15 mouse cellular contexts compared by ENCODE assay signal in the genomic region with DNA sequence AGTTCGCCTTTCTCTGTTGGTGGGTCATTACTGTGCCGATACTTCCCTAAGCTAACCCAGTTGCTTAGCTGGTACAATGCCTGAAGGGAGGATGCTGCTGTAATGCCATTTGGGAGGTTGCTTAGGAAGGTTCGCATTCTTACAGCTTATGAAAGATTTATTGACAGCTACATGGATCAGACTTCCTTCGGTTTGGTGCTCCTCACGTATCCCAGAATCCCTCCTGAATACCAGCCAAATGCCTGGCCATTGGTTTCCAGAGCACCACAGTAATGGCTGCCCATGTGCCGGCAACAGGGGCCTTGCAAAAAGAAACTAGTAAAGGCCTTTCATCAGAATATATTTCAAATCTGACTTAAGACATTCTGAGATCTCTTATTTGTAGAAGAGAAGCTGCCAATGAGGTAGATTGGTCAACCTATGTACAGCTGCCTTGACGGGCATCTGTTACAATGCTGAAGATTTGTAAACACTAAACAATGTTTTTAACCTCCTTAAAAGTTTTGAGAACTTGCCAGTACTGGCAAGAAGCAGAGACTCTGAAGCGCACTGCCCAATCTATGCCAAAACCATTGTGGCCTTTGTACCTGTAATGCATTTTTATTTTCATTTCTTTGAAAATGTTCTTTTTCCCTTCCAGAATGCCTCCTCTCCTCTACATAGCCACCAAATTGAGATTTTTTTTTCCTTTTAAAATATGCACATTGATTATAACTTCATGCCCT. TPM values are rescaled to one million over a fixed set of nuclear protein-coding genes. Genes with fewer than 3 reads are reported as not detected.
DNase-seq lines count a peak whose midpoint lies in the region; ATAC-seq lines count a peak whose summit lies in the region.
"Had no signal": no experiment of that assay in that cellular context is flagged by ENCODE, and none has a peak within 500 bp of the region (broad histone marks: within the 10 kb centered on the region; RNA-seq: fewer than 3 reads in every experiment).

No protein-coding gene starts in this region.

- H3K4me2 ChIP-seq in forebrain, embryonic 15.5 days (replicated peaks): peak overlapping the region; percentile 27
- H3K4me2 ChIP-seq in forebrain, embryonic 12.5 days: no peak overlapping the region
- H3K4me2 ChIP-seq: kidney, embryonic 15.5 days had no signal

- H3K4me1 ChIP-seq in forebrain, embryonic 15.5 days: peaks cover 59% of the 10 kb centered on the region
- peaks cover 21% of the 10 kb centered on the region for H3K4me1 ChIP-seq in forebrain, embryonic 12.5 days
- H3K4me1 ChIP-seq in brown adipose tissue, adult 24 weeks (ENCODE audit: control insufficient read depth, insufficient read depth, insufficient read length, low read length): peaks cover 21% of the 10 kb centered on the region

- DNase-seq in layer of hippocampus, postnatal 14 days (ENCODE audit: low spot score in 2 of 2): peak; percentile 68 to 72
- DNase-seq in layer of hippocampus, adult 9-10 months (ENCODE audit: low spot score): no peak
- peak; percentile 60 for DNase-seq in adipocyte (ENCODE audit: low spot score)
- DNase-seq in thymus, postnatal 0 days (ENCODE audit: low spot score): no peak
- DNase-seq: adrenal gland, postnatal 10 days; heart, adult 18-20 months; heart, postnatal 36 days; liver; retina, postnatal 1 day had no signal

- peak overlapping the region; percentile 17; the same call in 1 of the 2 replicates for H3K4me3 ChIP-seq in forebrain, embryonic 15.5 days
- H3K4me3 ChIP-seq in forebrain, embryonic 12.5 days (replicated peaks): no peak overlapping the region
- H3K4me3 ChIP-seq in brown adipose tissue, adult 24 weeks (ENCODE audit: insufficient read depth, low read depth, low read length): no peak overlapping the region
- H3K4me3 ChIP-seq: kidney, embryonic 15.5 days; megakaryocyte, embryonic 14.5 days had no signal

- ATAC-seq in forebrain, embryonic 15.5 days (replicated peaks): no peak
- ATAC-seq in forebrain, embryonic 12.5 days (ENCODE audit: low FRiP score): no peak

- H3K9ac ChIP-seq in forebrain, embryonic 15.5 days (replicated peaks): no peak overlapping the region
- H3K9ac ChIP-seq in forebrain, embryonic 12.5 days: no peak overlapping the region
- H3K9ac ChIP-seq: kidney, embryonic 15.5 days had no signal

- H3K9me3 ChIP-seq in forebrain, embryonic 15.5 days: no peaks in the 10 kb centered on the region
- no peaks in the 10 kb centered on the region for H3K9me3 ChIP-seq in forebrain, embryonic 12.5 days
- H3K9me3 ChIP-seq: kidney, embryonic 15.5 days had no signal

- H3K27me3 ChIP-seq in forebrain, embryonic 15.5 days: no peaks in the 10 kb centered on the region
- no peaks in the 10 kb centered on the region; the same call in 1 of the 2 replicates for H3K27me3 ChIP-seq in forebrain, embryonic 12.5 days

- 46% methylated on average over 8 of the region's 8 CpGs for WGBS in forebrain, embryonic 15.5 days
- 86% methylated on average over 8 of the region's 8 CpGs for WGBS in forebrain, embryonic 12.5 days

- peaks cover 8% of the 10 kb centered on the region; the same call in 1 of the 2 replicates for H3K36me3 ChIP-seq in forebrain, embryonic 15.5 days
- peaks cover 33% of the 10 kb centered on the region for H3K36me3 ChIP-seq in forebrain, embryonic 12.5 days (replicated peaks)

- H3K27ac ChIP-seq in forebrain, embryonic 15.5 days (replicated peaks): peak overlapping the region; percentile 78
- no peak overlapping the region for H3K27ac ChIP-seq in forebrain, embryonic 12.5 days
- peak overlapping the region; percentile 52; the same call in 1 of the 2 replicates for H3K27ac ChIP-seq in brown adipose tissue, adult 24 weeks (replicated peaks; ENCODE audit: low read depth, low read length)
- H3K27ac ChIP-seq: kidney, embryonic 15.5 days had no signal

RNA-seq across cellular contexts. Expression of gene E130114P18Rik, which starts 7.8 kb away (rescaled TPM):
- 39.8 and 45.7 TPM in 2 replicates for polyA plus RNA-seq in forebrain, embryonic 15.5 days (2015; fragmentation: Nextera tagmentation; extraction: Ambion mirVana)
- polyA plus RNA-seq in forebrain, embryonic 12.5 days (2016; fragmentation: Nextera tagmentation; extraction: Ambion mirVana): 50.8 and 52.3 TPM in 2 replicates
- total RNA-seq in layer of hippocampus, postnatal 14 days (2021): 10 to 100 TPM in 1 of 2 experiments, 1 to 10 TPM in 1; 8.4 to 11.7 TPM
- polyA plus RNA-seq in brown adipose tissue, adult 24 weeks (2012; ENCODE audit: insufficient read depth, insufficient read length, missing spikeins): not detected in 2 replicates
- 0.54 and 0.79 TPM in 2 replicates for polyA plus RNA-seq in thymus, postnatal 0 days (2015; fragmentation: Nextera tagmentation; extraction: Ambion mirVana)
- total RNA-seq: heart, adult 18-20 months had no signal
- polyA plus RNA-seq: spleen, adult 2 months had no signal

RNA-seq across cellular contexts. Expression of gene Nfia, which starts 13.2 kb away (rescaled TPM):
- polyA plus RNA-seq in forebrain, embryonic 15.5 days (2015; fragmentation: Nextera tagmentation; extraction: Ambion mirVana): 98.3 and 101 TPM in 2 replicates
- 62.1 and 67.2 TPM in 2 replicates for polyA plus RNA-seq in forebrain, embryonic 12.5 days (2016; fragmentation: Nextera tagmentation; extraction: Ambion mirVana)
- total RNA-seq in layer of hippocampus, postnatal 14 days (2021): 100 to 1,000 TPM; 131 to 132 TPM
- 43.3 and 74.8 TPM in 2 replicates for polyA plus RNA-seq in brown adipose tissue, adult 24 weeks (2012; ENCODE audit: insufficient read depth, insufficient read length, missing spikeins)
- polyA plus RNA-seq in thymus, postnatal 0 days (2015; fragmentation: Nextera tagmentation; extraction: Ambion mirVana): 16.5 and 18.7 TPM in 2 replicates

Comparison
In these comparisons a context has a peak if more than half of its experiments do, and no peak if none do; other contexts are left out.
1. DNase-seq: peak in layer of hippocampus, postnatal 14 days (2 of 2) and adipocyte (single experiment); none in layer of hippocampus, adult 9-10 months (single experiment) and thymus, postnatal 0 days (single experiment).
2. RNA of gene E130114P18Rik, which starts 7.8 kb away (polyA plus RNA-seq): 50.8 to 52.3 TPM in forebrain, embryonic 12.5 days and 39.8 to 45.7 TPM in forebrain, embryonic 15.5 days; 0.54 to 0.79 TPM in thymus, postnatal 0 days and not detected in brown adipose tissue, adult 24 weeks; every median in the first group is over 10 times any median in the second.